In the genomic region with DNA sequence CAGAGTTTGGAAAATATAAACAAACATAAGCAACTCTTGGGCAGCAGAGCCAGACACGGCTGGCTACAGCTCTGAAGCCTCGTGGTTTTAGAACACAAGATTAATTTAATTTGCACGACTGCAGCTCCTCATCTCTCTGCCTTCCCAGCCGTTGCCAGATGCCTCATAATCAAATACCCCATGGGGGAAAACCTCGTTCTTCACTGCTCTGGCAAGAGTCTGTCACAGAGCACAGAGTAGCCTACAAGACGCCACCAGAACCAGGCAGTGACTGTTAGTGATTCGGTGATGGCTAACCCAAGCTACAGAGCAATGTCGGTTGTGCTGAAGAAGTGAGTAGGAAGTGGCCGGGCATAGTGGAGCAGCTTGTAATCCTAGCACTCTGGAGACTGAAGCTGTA, we compare ENCODE assay signal across 15 mouse cellular contexts.
"Had no signal": no experiment of that assay in that cellular context is flagged by ENCODE, and none has a peak within 500 bp of the region (broad histone marks: within the 10 kb centered on the region; RNA-seq: fewer than 3 reads in every experiment).

No protein-coding gene starts in this region.

- ATAC-seq: inflammation-experienced regulatory T-cells, adult 6 months had no signal

- DNase-seq: kidney, adult 2 months; kidney, postnatal 14 days; lung, postnatal 36 days; midbrain, embryonic 14.5 days; right cerebral cortex, adult 18-20 months; right cerebral cortex, postnatal 25 days; thymus, adult 18-20 months; thymus, postnatal 14 days had no signal

- H3K9me3 ChIP-seq: kidney, embryonic 15.5 days; limb, embryonic 15.5 days; midbrain, embryonic 10.5 days; neural tube, embryonic 15.5 days had no signal

- H3K27ac ChIP-seq: kidney, embryonic 15.5 days; limb, embryonic 15.5 days; liver, embryonic 14.5 days; midbrain, embryonic 10.5 days; neural tube, embryonic 15.5 days had no signal

- H3K4me2 ChIP-seq: kidney, embryonic 15.5 days; limb, embryonic 15.5 days; neural tube, embryonic 15.5 days had no signal

- H3K36me3 ChIP-seq: kidney, embryonic 15.5 days; limb, embryonic 15.5 days; midbrain, embryonic 10.5 days; neural tube, embryonic 15.5 days had no signal

- H3K9ac ChIP-seq: kidney, embryonic 15.5 days; limb, embryonic 15.5 days; liver, embryonic 14.5 days; neural tube, embryonic 15.5 days had no signal

- H3K4me3 ChIP-seq: kidney, embryonic 15.5 days; limb, embryonic 15.5 days; midbrain, embryonic 10.5 days; myocyte; neural tube, embryonic 15.5 days had no signal
